Mouse (Mus musculus): ENCODE measurements around the gene Dok5.

GRCm38 (mm10) chr2:170731632-170732561 lies at the start of gene Dok5:
- TF ChIP-seq CTCF (IDR thresholded peaks at IDR 0.05; ENCODE audit: low read depth) (no peak), EP300 (optimal IDR thresholded peaks at IDR 0.05) (no peak)
